ENCODE assay signal across 6 mouse cellular contexts in the genomic region with DNA sequence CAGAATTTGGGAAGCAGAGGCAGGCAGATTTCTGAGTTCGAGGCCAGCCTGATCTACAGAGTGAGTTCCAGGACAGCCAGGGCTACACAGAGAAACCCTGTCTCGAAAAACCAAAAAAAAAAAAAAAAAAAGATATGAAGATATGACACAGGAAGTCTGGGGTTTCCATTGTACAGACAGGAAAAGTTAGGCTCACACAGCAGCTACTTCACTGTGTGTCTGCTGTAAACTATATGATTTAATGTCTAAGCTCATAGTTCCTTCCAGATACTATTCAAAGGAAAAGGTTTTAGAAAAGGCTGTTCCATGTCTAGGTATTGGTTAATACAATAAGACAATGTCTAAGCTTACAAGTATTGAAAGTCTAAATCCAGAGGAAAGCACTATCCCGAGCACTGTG. TPM values are rescaled to one million over a fixed set of nuclear protein-coding genes. Genes with fewer than 3 reads are reported as not detected.
DNase-seq lines count a peak whose midpoint lies in the region; ATAC-seq and TF ChIP-seq lines count a peak whose summit lies in the region.
"Not testable (repeated sequence)": the region's sequence is repeated elsewhere in the genome, so short reads cannot be mapped to it uniquely, and the experiment has no call there.

No protein-coding gene starts in this region.

- not testable (repeated sequence) for H3K4me3 ChIP-seq in heart, adult 2 months

- peaks cover 24% of the 10 kb centered on the region for H3K4me1 ChIP-seq in heart, adult 2 months (ENCODE audit: control insufficient read depth, insufficient read depth, low read length)

- H3K36me3 ChIP-seq in heart, adult 2 months (ENCODE audit: control insufficient read depth, insufficient read depth, low read length): peaks cover 59% of the 10 kb centered on the region

- 58% methylated on average over 3 of the region's 3 CpGs for WGBS in heart, adult 2 months

- TF ChIP-seq EP300 in heart, adult 2 months (IDR thresholded peaks at IDR 0.05; ENCODE audit: insufficient read depth, low read depth, low read length): not testable (repeated sequence)

- not testable (repeated sequence) for TF ChIP-seq CTCF in heart, adult 2 months (IDR thresholded peaks at IDR 0.05)

- not testable (repeated sequence) for H3K27me3 ChIP-seq in heart, adult 2 months (ENCODE audit: control insufficient read depth, insufficient read depth, low read length)

- intact Hi-C loops in heart, adult 2 months (cut with DNase I): not testable (repeated sequence)

- TF ChIP-seq POLR2A in heart, adult 2 months (IDR thresholded peaks at IDR 0.05; ENCODE audit: insufficient read depth, low read depth, low read length): not testable (repeated sequence)

- not testable (repeated sequence) for H3K9ac ChIP-seq in heart, adult 2 months (ENCODE audit: low read depth, low read length)

- ATAC-seq in CD4-positive, CD25-positive, alpha-beta regulatory T cell, adult 4 months: peak; percentile 64
- peak; percentile 64 for ATAC-seq in activated CD4-positive, CD25-positive, alpha-beta regulatory T cell, adult 4 months
- peak; percentile 56 for ATAC-seq in inflammation-experienced regulatory T-cells, adult 6 months

- DNase-seq in 416B (ENCODE audit: low read depth): peak; percentile 54
- not testable (repeated sequence) for DNase-seq in heart, adult 2 months
- peak; percentile 57 for DNase-seq in naive thymus-derived CD4-positive, alpha-beta T cell, adult 2 months (ENCODE audit: low read depth)

- H3K79me2 ChIP-seq in heart, adult 2 months (replicated peaks; ENCODE audit: control insufficient read depth, insufficient read depth, low read length): peaks cover 16% of the 10 kb centered on the region

- H3K27ac ChIP-seq in heart, adult 2 months: 0 out of 2 replicates have a peak overlapping the region, but pooled peaks have one; percentile 29

RNA-seq across cellular contexts. Expression of gene Klf7, which starts 13.4 kb away (rescaled TPM):
- 10 to 100 TPM; 30.0 to 36.1 TPM for polyA plus RNA-seq in CD4-positive, CD25-positive, alpha-beta regulatory T cell, adult 4 months (2017; shearing (Covaris generic))
- polyA plus RNA-seq in activated CD4-positive, CD25-positive, alpha-beta regulatory T cell, adult 4 months (2017; shearing (Covaris generic)): 10 to 100 TPM; 18.6 to 19.1 TPM
- 10 to 100 TPM; 18.4 to 18.9 TPM for total RNA-seq in heart, adult 2 months (2021)
- polyA plus RNA-seq in heart, adult 2 months (2012; rRNA removed): 10.3 and 15.7 TPM in 2 replicates
- polyA plus RNA-seq in inflammation-experienced regulatory T-cells, adult 6 months (2017; shearing (Covaris generic)): 10 to 100 TPM in 2 of 3 experiments, 1 to 10 TPM in 1; 6.6 to 22.4 (median 21.6) TPM
